Mouse (Mus musculus): ENCODE data around the gene Lpcat1. TPM values are rescaled to one million over a fixed set of nuclear protein-coding genes. Genes with fewer than 3 reads are reported as not detected.

Gene Lpcat1
- polyA plus RNA-seq, 1 experiment from 2014 or later: 85.3 TPM

DNA sequence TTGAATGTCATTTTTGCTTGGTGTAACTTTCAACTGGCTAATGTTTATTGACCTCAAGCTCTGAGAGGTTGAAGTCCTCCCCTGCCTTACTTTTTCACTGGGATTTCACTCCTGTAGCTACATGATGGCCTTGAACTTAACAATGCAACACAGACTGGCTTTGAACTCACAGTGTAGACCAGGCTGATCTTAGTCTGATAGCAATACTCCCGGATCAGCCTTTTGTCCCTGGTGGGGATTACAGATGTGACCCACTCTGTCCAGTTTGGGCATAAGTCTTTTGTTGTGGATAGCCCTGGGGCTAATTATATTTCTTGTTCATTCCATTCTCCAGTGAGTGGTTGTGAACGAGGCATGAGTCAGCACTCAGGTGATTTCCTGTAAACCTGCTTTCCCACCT lies 9.3 kb upstream of the Lpcat1 start:
- Histone ChIP-seq H3K4me2 (no peak overlapping the region), H3K27me3 (ENCODE audit: insufficient read depth, low read length) (no peaks in the 10 kb centered on the region), H3K4me3 (ENCODE audit: low read depth, low read length) (no peak overlapping the region), H3K4me1 (ENCODE audit: insufficient read depth) (no peaks in the 10 kb centered on the region), H3K36me3 (ENCODE audit: insufficient read depth) (no peaks in the 10 kb centered on the region), H3K9me3 (ENCODE audit: low read depth, low read length) (no peaks in the 10 kb centered on the region), H3K9ac (no peak overlapping the region), H3K27ac (ENCODE audit: low read depth) (no peak overlapping the region)
- 71% methylated on average over 2 of the region's 2 CpGs for WGBS
- no peak for TF ChIP-seq CTCF (IDR thresholded peaks at IDR 0.05; ENCODE audit: low read depth)
- DNase-seq: no peak
- ATAC-seq (ENCODE audit: insufficient read depth): no peak

DNA sequence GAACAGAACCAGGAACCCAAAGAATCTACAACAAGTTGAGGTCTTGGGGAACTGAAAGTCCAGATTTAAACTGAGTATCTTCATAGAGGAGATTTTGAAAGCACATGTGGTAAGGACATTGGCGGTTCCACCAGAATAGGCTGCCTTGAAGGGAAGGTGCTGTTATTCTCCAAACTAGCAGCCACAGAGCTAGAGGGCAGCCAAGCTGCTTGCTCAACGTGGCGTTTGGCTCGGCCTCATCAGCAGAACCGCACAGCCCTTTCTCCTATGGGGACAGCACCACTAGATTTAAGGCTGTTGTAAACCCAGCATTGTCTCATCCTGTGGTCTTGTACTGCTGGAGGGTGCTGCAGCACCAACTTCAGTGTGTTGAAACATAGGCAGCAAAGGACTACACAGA lies 8.3 kb upstream of the Lpcat1 start:
- 67% methylated on average over 5 of the region's 5 CpGs for WGBS

DNA sequence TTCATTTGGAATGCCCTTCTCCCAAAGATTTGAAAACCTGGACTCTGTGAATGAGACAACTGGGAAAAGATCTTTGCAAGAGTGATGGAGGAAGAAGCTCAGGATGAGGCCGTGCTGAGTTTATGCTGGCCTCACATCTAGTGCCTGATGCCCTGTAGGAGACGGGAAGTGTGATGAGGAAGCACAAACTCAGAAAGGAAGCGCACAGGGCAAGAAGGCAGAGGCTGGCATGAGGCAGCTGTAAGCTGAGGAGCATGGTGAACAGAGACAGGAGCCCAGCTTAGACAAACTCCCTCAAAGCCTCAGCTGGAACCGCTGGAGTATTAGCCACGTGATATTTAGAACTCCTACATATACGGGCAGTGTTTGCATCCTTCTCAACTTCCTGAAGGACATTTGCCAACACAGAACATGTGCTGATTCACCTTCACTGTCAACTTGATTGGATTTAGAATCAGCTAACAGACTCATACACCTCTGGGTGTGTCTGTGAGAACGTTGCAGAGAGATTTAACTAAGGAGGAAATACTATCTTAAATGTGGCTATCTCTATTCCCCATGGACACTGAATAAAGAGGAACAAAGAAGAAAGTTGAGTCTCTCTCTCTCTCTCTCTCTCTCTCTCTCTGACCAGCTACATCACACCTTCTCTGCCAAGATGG lies 7.7 kb upstream of the Lpcat1 start:
- ATAC-seq (ENCODE audit: insufficient read depth) (no peak), DNase-seq (no peak)
- Histone ChIP-seq H3K4me1 (ENCODE audit: insufficient read depth) (no peaks in the 10 kb centered on the region), H3K36me3 (ENCODE audit: insufficient read depth) (no peaks in the 10 kb centered on the region), H3K27me3 (ENCODE audit: insufficient read depth, low read length) (no peaks in the 10 kb centered on the region), H3K4me3 (ENCODE audit: low read depth, low read length) (no peak overlapping the region), H3K9me3 (ENCODE audit: low read depth, low read length) (no peaks in the 10 kb centered on the region), H3K9ac (no peak overlapping the region), H3K4me2 (no peak overlapping the region), H3K27ac (ENCODE audit: low read depth) (no peak overlapping the region)
- TF ChIP-seq CTCF (IDR thresholded peaks at IDR 0.05; ENCODE audit: low read depth): no peak
- WGBS: 62% methylated on average over 7 of the region's 7 CpGs

More for the DNA sequence above, 8.3 kb upstream of the Lpcat1 start:
- no peak for DNase-seq
- Histone ChIP-seq H3K9ac (no peak overlapping the region), H3K4me3 (ENCODE audit: low read depth, low read length) (no peak overlapping the region), H3K27ac (ENCODE audit: low read depth) (no peak overlapping the region), H3K36me3 (ENCODE audit: insufficient read depth) (no peaks in the 10 kb centered on the region), H3K27me3 (ENCODE audit: insufficient read depth, low read length) (no peaks in the 10 kb centered on the region), H3K4me2 (no peak overlapping the region), H3K4me1 (ENCODE audit: insufficient read depth) (no peaks in the 10 kb centered on the region), H3K9me3 (ENCODE audit: low read depth, low read length) (no peaks in the 10 kb centered on the region)
- TF ChIP-seq CTCF (IDR thresholded peaks at IDR 0.05; ENCODE audit: low read depth): no peak
- ATAC-seq (ENCODE audit: insufficient read depth): no peak

DNA sequence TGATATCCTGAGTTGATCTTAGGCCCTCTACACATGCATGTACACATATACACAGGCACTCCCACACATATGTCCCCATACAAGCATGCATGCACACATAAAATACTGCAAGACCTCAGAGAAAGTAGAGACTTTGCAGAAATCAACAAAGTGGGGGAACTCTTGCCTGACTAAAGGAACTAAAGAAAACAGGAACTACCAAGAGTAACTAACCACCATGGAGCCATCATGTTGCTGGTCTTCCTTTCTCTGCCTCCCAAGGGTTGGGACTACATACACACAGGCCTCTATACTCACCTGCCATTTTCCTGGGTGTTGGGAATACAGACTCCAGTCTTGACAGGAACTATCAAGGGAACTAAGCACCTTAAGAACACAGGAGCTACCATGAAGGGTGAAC lies 5.4 kb upstream of the Lpcat1 start:
- no peaks in the 10 kb centered on the region for H3K9me3 ChIP-seq (ENCODE audit: low read depth, low read length)
- H3K4me2 ChIP-seq: no peak overlapping the region
- no peaks in the 10 kb centered on the region for H3K4me1 ChIP-seq (ENCODE audit: insufficient read depth)
- no peaks in the 10 kb centered on the region for H3K36me3 ChIP-seq (ENCODE audit: insufficient read depth)
- no peak overlapping the region for H3K27ac ChIP-seq (ENCODE audit: low read depth)
- H3K9ac ChIP-seq: no peak overlapping the region
- no peaks in the 10 kb centered on the region for H3K27me3 ChIP-seq (ENCODE audit: insufficient read depth, low read length)
- ATAC-seq (ENCODE audit: insufficient read depth): no peak
- TF ChIP-seq CTCF (IDR thresholded peaks at IDR 0.05; ENCODE audit: low read depth): no peak
- no peak overlapping the region for H3K4me3 ChIP-seq (ENCODE audit: low read depth, low read length)
- no peak for DNase-seq

DNA sequence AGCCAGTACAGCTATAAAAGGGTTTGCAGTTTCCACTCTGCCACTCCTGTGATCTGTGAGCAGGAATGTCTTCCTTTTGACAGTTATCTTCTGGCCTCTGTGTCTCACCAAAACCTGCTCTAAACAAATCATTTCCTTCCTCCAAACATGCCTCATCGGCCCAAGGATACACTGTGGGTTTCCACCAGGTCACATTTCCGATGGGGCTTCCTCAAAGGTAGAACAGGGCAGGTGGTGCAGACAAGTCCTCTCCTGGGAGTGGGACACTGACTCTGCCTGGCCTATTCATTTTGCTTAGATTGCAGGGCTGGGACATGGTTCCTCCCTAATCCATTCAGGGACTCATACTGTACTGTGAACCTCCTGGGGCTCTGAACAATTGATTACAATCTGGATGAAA lies 1.8 kb upstream of the Lpcat1 start:
- Histone ChIP-seq H3K4me2 (no peak overlapping the region), H3K9me3 (ENCODE audit: low read depth, low read length) (no peaks in the 10 kb centered on the region), H3K27me3 (ENCODE audit: insufficient read depth, low read length) (no peaks in the 10 kb centered on the region), H3K36me3 (ENCODE audit: insufficient read depth) (0 out of 2 replicates have a peak, but pooled peaks cover 4% of the 10 kb centered on the region), H3K4me3 (ENCODE audit: low read depth, low read length) (no peak overlapping the region), H3K4me1 (ENCODE audit: insufficient read depth) (peaks cover 14% of the 10 kb centered on the region), H3K9ac (no peak overlapping the region), H3K27ac (ENCODE audit: low read depth) (no peak overlapping the region)
- ATAC-seq (ENCODE audit: insufficient read depth) (no peak), DNase-seq (no peak)
- 50% methylated on average over 2 of the region's 2 CpGs for WGBS
- TF ChIP-seq CTCF (IDR thresholded peaks at IDR 0.05; ENCODE audit: low read depth): no peak

DNA sequence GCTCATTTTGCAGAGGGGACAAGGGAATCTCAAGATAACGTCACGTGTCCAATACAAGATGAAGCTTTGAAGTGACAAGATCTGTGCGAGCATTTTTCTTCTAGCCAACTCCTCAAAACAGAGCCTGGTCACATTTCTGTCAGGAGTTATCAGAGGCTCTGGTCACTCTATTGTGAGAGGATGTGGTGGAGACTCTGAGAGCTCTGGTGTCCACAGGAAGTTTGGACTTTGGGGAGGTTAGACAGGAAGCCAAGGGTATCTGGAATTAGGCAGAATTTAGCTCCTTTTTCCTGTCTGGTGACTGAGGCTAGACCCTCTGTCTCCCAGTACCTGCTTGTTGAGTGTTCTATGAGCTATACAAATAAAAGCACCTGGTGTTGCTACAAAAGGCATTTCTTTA lies 586 bp upstream of the Lpcat1 start:
- Histone ChIP-seq H3K36me3 (ENCODE audit: insufficient read depth) (0 out of 2 replicates have a peak, but pooled peaks cover 7% of the 10 kb centered on the region), H3K27me3 (ENCODE audit: insufficient read depth, low read length) (no peaks in the 10 kb centered on the region), H3K9ac (no peak overlapping the region; the same call in 1 of the 2 replicates), H3K4me1 (ENCODE audit: insufficient read depth) (peaks cover 14% of the 10 kb centered on the region), H3K27ac (ENCODE audit: low read depth) (no peak overlapping the region), H3K4me2 (peak overlapping the region; percentile 91), H3K9me3 (ENCODE audit: low read depth, low read length) (no peaks in the 10 kb centered on the region), H3K4me3 (ENCODE audit: low read depth, low read length) (peak overlapping the region; percentile 95; the same call in 1 of the 2 replicates)
- no peak for DNase-seq
- no peak for ATAC-seq (ENCODE audit: insufficient read depth)
- TF ChIP-seq CTCF (IDR thresholded peaks at IDR 0.05; ENCODE audit: low read depth): no peak
- WGBS: 64% methylated on average over 3 of the region's 3 CpGs

DNA sequence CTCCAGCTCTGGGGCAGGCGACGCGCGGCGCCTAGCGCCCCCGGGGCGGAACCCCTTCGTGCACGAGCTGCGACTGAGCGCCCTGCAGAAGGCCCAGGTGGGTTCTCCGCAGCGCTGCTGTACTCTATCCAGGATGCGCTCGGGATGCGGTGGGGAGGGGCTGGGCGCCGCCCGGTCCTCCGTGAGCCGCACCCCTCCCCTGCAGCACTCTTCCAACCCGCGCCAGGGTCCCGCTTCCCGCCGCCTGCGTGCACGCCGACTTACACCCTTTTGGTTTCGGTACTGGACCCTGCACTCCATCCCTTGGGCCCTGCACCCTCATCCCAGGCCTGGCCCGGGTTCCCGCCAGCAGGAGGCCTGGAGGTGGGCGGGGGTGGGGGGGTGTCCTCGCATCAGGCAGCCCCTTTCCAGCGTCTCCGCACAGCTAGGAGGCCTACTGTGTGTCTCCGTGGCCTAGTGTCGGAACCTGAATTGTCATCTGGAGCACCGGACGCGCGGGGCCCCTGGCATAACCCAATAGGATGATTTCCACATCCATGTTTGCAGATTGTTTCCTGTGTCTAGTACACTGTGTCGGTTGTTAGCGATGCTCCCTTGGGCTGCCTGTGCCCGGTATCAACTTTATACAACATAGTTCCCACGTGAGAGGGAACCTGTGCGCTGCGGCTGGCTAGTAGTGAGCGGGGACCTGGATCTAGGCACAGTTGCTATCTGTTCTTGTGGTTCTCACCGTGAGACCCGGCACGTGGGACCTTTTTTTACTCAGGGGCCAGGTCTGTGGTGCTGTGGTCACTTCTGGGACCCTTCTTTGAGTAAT lies 632 bp downstream of the Lpcat1 start:
- peak overlapping the region; percentile 95 for H3K4me3 ChIP-seq (ENCODE audit: low read depth, low read length)
- DNase-seq (peak; percentile 40), ATAC-seq (ENCODE audit: insufficient read depth) (peak; percentile 87)
- WGBS: under 1% methylated on average over 53 of the region's 53 CpGs
- H3K4me2 ChIP-seq: peak overlapping the region; percentile 91
- peak overlapping the region; percentile 91 for H3K9ac ChIP-seq
- 0 out of 2 replicates have a peak, but pooled peaks cover 9% of the 10 kb centered on the region for H3K36me3 ChIP-seq (ENCODE audit: insufficient read depth)
- TF ChIP-seq CTCF (IDR thresholded peaks at IDR 0.05; ENCODE audit: low read depth): 0 out of 2 replicates have a peak, but pooled peaks have one; percentile 1
- H3K9me3 ChIP-seq (ENCODE audit: low read depth, low read length): no peaks in the 10 kb centered on the region
- H3K27me3 ChIP-seq (ENCODE audit: insufficient read depth, low read length): no peaks in the 10 kb centered on the region
- peak overlapping the region; percentile 98 for H3K27ac ChIP-seq (ENCODE audit: low read depth)
- peaks cover 14% of the 10 kb centered on the region for H3K4me1 ChIP-seq (ENCODE audit: insufficient read depth)

All from lung, embryonic 14.5 days (tissue).